Mouse (Mus musculus): ENCODE data around the gene 2010300C02Rik.

The 2010300C02Rik gene

DNA sequence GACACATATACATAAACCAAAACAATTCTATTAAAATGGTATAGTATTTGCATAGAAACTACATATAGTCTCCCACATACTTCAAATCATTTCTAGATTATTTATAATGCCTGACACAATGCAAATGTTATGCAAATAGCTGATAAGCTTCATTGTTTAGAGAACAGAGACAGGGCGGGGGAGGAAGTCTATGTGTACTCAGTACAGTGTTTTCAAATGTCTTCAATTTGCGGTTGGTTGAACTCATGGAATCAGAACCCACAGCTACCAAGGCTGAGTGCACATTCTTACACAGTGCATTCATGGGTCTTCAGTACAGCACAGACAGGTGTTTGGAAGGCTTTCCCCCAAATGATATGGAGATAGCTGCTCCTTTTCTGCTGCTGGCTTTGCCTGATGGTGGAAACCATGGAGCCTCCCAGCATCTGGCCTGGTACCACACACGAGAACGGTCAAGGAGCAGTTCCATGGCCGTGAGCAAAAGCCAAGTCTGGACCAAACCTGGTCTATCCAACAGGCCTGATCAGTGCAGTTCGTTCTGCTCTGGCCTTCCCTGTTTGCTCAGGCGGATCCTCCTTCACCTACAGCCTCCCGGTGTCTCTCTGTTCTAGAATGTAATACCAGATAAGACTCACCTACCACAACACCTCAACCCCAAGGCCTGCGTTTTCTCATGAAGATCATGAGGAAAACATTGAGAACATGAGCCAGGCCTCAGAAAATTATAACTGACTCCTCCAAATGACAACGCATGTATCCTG is 8.1 kb downstream of the 2010300C02Rik start:
- no peak for DNase-seq (ENCODE audit: low spot score in 2 of 2)

GRCm38 (mm10) chr1:37711082-37711481 is 8.8 kb downstream of the 2010300C02Rik start:
- DNase-seq (ENCODE audit: low spot score in 2 of 2): no peak

DNA sequence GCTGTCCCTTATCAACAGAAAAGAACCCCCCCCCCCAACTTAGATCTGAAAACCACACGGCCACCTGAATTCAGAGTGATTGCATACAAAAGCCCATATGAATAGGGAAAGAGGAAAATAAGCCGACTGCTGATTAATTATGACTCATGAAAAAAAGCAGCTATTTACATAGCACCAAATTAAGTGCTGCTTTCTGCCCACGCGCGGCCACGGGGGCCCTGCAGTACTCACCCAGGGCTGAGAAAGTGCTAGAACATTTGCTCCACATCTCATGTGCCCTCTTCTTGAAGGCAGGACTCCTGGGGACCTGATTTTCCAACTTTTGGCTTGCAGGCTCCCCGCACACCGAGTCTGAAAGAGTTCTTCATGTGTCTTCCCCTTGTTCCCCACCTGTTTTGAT is 10.1 kb downstream of the 2010300C02Rik start:
- no peak for DNase-seq (ENCODE audit: low spot score in 2 of 2)

DNA sequence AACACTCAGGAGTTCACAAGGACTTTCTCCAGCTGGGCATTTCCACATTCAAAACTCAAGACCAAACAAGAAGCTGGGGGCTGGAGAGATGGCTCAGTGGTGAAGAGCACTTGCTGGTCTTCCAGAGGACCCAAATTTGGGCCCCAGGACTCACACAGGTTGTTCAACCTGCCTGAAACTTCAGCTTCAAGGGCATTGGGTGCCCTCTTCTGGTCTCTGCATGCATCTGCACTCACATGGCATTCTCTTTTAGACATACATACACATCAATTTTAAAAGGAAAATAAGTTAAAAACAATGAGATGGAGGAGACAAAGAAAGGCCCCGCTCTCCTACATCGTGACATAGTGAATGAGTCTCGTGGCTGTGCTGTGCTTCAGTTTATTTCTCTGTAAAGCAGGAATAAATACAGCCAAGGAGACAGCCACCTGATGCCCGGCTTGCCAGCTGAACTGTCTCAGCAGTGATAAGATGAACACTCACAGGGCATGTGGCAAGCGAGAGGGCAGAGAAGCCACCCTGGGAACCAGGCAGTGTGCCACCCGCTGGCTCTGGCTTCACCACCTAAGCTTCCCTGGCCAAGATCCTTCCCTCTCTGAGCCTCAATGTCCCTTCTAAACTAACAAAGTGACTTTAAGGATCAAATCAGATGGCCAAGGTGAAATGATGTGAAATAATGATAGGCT is 11.5 kb downstream of the 2010300C02Rik start:
- no peak for DNase-seq (ENCODE audit: low spot score in 2 of 2)

GRCm38 (mm10) chr1:37702326-37702725 is 17.6 kb downstream of the 2010300C02Rik start:
- no peak for DNase-seq (ENCODE audit: low spot score in 2 of 2)

DNA sequence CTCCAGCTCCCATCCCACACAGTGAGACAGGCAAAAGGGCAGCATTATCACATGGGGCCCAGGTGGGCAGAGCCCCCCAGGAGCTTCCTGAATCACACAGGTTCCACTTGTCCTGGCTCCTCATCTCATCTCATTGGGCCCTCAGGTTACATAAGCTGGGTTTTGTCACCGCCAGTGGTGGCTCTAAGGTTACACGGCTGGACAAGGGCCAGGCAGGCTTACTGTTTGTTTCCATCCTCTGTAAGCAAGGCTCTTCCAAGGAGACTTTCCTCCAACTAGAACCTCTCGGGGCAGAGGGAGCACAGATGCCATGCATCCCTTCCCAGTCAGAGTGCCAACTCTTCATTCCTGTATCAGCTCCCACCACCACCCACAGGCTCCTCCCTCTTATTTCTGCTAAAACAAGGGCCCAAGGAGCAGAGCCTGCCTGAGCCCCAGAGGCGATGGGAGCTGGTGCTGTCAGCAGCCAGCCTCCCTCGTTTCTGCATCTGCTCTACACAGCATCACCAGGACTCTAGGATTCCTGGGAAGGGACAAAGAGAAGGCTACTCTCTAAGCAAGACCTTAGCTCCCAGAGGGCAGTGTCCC is 20.9 kb downstream of the 2010300C02Rik start:
- no peak for DNase-seq (ENCODE audit: low spot score in 2 of 2)

- no peak for DNase-seq (ENCODE audit: low spot score in 2 of 2)
Measured at GRCm38 (mm10) chr1:37698186-37698839, 21.6 kb downstream of the 2010300C02Rik start.

DNA sequence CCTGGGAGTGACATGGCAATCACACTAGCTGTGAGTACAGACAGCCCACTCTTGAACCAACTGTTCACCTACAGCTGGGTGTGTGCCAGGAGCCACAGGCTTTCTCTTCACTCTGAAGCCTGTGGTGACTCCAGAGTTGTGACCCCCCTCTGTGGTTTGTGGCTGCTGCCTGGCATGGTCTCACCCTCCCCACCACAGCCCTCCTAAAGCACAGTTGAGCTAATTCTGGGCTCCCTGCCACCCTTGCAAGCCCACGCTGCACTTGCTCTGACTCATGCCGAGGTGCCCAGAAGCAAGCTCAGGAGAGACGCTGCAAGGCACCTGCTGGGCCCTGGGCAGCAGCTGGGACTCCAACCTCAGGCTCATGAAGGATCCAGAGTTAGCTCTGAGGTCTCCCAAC is 23.0 kb downstream of the 2010300C02Rik start:
- no peak for DNase-seq (ENCODE audit: low spot score in 2 of 2)

- no peak for DNase-seq (ENCODE audit: low spot score in 2 of 2)
Measured at GRCm38 (mm10) chr1:37695732-37696131, 24.2 kb downstream of the 2010300C02Rik start.

- no peak for DNase-seq (ENCODE audit: low spot score in 2 of 2)
Measured at GRCm38 (mm10) chr1:37694417-37694816, 25.5 kb downstream of the 2010300C02Rik start.

DNA sequence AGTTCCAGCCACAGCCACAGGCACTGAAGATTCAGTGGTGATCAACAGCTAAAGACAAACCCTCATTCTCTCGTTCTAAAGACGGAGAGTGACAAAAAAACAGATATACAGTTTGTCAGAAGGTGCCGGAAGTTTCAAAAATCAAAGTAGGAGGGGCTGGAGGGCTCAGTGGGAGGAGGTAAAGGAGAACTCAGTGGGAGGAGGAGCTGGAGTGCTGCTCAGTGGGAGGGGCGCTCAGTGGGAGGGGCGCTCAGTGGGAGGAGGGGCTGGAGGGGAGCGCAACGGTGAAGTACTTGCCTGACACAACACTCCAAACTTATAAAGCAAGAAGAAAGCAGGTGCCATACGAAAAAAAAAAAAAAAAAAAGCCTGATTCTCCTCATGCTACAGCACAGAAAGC is 28.7 kb downstream of the 2010300C02Rik start:
- DNase-seq (ENCODE audit: low spot score in 2 of 2): peak in 1 of 2 experiments; percentile 35

DNA sequence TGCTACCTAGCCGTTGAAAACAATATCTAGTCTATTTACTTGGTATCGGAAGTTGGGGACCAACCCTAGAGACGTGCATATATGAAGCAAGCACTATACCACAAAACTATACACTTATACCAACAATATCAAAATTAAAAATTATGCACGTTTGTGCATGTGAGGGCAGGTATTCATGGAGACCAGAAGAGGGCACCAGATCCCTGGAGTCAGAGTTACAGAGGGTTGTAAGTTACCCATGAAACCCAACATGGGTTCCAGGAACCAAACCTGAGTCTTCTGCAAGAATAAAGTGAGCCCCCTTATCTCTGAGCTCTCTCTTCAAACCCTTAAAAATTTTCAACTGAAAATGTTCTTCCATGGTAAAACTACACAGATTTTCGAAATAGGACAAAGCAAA is 29.2 kb downstream of the 2010300C02Rik start:
- no peak for DNase-seq (ENCODE audit: low spot score in 2 of 2)

DNA sequence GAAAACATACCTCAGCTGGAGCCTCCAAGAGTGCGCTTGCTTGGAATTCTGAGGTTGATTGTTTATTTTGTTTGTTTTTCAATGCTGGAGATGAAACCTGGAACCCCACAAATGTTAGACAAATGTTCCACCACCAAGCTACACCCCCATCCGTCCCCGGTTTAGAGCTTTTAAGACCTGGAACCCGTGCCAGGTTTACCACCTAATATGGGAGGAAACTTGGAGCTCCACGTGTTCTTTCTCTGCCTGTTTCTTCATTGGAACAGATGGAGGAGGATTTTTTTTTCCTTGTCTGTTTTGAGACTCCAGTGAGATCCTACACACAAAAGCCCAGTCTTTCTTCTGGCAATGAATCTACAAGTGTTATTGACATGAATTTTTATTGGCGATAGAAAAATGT is 30.2 kb downstream of the 2010300C02Rik start:
- DNase-seq (ENCODE audit: low spot score in 2 of 2): no peak

DNA sequence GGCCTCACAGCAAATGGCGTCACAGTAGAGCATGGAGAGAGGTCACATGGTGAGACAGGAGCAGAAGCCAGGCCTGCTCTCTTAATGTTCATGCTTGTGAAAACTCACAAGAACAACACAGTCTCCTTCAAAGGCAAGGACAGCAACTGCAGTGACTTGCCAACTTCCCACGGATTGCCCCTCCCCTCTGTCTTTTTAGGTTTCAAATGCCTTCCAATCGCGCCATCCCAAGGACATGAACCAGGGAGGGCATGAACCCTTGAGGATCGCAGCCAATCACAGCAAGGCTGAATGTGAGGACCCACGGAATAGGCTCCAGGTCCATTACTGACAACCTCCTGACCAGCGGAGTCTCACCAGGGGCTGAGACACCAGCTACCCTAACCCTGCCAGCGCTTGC is 31.5 kb downstream of the 2010300C02Rik start:
- DNase-seq (ENCODE audit: low spot score in 2 of 2): no peak

GRCm38 (mm10) chr1:37687515-37687914 is 32.4 kb downstream of the 2010300C02Rik start:
- no peak for DNase-seq (ENCODE audit: low spot score in 2 of 2)

DNA sequence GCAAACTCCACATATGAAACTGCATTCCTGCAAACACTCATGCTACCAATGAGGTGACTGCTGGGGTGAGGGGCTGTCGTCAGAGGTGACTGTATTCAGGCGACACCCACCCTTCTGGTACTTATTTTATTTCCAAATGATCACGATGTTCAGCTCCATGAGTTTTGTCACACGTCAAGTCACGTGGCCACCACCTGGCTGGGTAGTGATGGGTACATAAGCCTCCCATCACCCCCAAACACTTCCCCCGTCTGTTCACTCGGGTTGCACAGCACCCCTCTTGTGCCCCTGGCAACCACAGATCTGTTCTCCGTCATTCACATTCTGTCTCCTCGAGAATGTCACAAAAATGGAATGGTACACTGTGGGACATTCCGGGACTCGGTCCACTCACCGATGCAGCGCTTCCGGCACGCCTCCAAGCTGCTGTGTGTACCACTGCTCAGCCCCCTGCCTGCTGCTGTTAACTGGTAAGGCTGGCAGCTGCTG is 32.9 kb downstream of the 2010300C02Rik start:
- DNase-seq (ENCODE audit: low spot score in 2 of 2): no peak

DNA sequence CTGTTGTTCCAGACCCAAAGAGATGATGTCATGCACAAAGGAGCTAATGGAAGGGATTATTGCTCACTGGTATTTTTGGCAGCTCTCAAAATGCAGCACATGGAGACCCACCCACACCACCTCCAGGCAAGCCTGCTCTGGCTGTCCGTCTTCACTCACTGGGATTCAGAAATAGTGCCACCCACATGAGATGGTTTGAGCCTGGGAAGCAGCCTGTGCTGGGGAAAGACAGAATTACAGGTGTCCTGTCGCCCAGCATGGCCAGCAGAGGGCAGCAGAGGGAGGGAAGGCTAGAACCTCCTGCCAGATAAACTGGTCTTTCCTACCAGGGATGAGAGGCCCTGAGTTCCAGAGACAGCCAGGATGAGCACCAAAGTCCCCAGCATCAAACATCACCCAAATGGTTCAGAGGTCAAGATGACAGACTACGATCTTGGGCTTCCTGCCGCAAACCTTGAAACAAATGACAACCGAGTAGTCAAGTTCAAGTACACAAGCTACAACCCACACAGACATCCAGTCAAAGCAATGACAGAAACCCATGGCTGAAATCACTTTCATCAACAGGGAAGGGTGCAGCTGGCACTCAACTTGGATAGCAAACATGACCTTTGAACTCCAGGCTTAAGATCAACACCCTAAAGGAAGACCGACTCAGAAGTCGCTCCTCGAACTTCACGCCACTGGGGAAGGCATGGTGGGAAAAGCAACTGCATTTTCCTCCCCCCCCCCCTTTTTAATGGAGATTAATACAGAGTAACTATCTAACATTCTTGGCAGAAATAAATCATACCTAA is 41.4 kb downstream of the 2010300C02Rik start:
- DNase-seq (ENCODE audit: low spot score in 2 of 2): peak; percentile 71 to 89

DNA sequence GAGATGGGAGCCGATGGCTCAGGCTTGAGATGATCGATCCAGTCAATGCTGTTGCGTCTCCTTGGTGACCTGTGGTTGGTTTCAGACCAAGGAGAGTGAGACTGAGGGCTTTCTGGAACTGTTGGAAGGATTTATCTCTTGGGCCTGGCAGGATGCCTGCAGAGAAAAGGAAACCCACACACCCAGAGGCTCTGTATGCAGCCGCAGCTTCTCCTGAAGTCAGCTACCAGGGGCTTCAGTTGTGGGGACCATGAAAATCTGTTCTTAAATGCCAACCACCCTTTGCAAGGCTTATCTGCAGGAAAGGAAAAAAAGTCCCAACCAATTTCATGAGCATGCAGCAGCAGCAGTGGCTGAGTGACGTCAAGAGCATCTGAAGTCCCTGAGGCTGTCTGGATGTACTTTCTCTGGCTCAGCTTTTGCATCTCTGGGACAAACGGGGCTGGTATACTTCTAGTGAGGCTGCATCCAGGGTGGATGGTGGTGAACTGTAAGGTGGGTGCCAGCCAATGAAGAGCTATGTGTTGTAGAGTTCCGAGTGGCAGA is 42.8 kb downstream of the 2010300C02Rik start:
- no peak for DNase-seq (ENCODE audit: low spot score in 2 of 2)

- no peak for DNase-seq (ENCODE audit: low spot score in 2 of 2)
Measured at GRCm38 (mm10) chr1:37675444-37675843, 44.4 kb downstream of the 2010300C02Rik start.

DNA sequence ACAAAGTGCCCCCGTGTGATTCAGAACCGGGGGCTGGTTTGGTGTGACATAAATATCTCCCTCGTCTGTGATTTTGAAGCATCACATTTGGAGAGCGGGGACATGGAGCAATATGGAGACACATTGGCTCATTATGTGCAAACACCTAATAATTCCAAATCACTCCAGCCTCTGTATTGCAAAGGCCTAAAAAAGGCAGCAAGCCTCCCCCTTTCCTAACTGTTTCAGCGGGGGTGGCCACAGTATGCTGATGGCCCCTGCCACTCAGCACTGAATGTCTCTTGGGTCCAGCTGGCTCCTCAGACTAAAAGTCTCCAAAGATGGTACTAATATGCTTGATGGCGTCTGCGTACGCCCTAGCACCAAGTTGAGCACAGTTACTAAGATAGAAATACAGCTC is 45.6 kb downstream of the 2010300C02Rik start:
- no peak for DNase-seq (ENCODE audit: low spot score in 2 of 2)

DNA sequence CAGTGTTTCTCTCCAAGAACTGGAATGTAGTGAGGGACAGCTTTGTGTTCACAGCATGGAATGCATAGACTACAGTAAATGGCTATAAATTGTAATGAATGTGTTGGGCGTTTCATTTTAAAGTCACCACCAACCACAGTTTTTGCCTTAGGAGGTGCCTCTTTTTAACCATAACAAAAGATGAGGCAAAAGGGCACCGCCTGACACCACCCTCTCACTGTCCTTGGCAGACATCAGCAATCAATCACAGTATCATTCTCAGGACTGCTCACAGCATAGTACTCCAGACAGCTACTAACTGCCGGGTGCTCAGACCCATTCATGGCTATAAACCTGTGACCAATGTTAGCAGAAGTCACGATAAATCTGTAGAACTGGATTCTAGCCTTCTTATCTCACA is 48.6 kb downstream of the 2010300C02Rik start:
- no peak for DNase-seq (ENCODE audit: low spot score in 2 of 2)
